Mouse (Mus musculus) fat pad, adult 2 months (tissue): Measurements from ENCODE around the gene Pdyn.

ENCODE experiments used
- DNase-seq: peaks from one replicate; pipeline ENCODE4 v3.0.0-alpha.2; 2011; ENCODE audit warnings: low read depth, low spot score; ENCODE audit errors: extremely low read depth

Gene Pdyn

DNA sequence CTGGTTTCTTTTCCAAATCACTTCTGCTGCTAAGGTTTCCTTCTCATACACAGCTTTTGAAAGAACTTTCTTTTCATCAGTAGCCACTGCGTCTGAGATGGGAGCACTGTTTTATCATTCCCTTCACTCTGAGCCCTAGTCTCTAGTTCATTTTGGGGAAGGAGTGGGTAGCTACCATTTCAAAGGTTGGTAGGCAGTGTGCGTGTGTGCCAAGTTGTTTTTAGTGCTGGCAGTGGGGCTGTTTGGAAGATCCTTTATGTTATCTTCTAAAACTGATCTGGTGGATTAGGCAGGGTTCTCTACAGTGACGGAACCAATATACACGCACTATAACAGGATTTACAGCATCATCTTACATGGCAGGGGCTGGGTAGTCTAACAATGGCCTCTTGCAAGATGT, 44.6 kb downstream of the Pdyn start:
- DNase-seq = no peak

DNA sequence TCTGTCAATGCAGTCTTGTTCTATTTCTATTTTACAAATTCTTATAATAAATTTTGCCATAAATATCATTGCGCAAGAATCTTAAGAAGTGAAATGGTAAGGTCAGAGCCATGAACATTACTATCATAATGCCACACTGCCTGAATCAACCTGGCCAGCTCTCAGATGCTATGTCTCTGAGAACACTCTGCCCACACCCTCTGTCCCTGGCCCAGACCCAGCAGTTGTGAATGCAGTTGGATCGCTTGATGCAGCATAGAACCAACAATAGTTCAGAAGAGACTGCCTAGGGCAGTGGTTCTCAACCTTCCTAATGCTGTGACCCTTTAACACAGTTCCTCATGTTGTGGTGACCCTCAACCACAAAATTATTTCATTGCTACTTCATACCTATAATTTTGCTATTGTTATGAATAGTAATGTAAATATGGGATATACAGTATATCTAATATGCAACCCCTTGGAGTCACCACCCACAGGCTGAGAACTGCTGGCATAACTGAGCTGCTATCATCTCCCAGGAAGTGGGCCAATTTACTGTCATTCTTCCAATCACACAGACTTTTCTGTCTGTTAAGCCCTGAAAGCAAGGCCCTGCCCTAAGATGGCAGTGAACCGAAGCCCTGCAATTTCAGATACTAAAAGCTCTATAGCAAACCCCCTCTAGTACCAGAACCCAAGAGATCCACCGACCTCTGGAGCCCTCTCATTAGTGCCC, 45.3 kb downstream of the Pdyn start:
- no peak for DNase-seq

DNA sequence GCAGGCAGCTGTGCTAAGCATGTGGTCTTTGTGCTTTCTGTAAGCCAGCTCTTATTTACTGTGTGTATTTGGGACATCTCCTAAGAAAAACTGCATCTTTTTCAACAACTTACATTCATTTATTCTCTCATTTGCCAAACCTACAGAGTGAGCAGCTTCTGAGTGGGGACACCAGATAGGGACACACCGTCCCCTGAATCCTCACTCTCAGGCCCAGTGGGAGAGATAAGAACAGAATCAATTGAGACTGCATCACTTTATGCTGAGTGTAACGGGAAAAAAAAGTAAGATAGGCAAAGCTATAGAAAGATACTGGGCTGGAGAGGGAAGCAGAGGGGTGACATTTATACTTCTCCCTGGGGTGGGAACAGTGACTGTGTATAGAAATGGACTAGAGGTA, 46.0 kb downstream of the Pdyn start:
- DNase-seq = no peak

DNA sequence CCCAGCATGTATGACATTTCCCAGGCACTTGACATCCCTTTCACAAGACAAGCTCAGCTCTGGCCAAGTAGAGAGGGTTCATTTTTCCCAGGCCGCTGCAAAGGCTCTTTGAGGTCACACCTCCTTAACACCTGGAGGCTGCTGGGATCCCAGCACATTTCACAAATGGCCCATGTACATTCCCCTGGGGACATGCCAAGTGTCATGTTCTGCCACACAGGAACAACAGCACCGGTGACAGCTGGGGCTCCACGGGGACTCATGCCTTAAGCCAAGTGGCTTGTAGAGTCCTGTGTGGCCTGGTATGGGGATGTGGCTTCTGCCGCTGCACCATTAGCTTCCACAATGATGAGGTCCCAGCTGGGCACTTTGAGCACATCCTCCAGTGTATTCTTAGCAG, 47.0 kb downstream of the Pdyn start:
- no peak for DNase-seq
